Mouse (Mus musculus) kidney, postnatal 0 days (tissue): ENCODE data around the gene C1qc. TPM values are rescaled to one million over a fixed set of nuclear protein-coding genes. Genes with fewer than 3 reads are reported as not detected.

Experiments
- ATAC-seq: fragments of 200-750 bp; cut with Nextera tagmentation; replicated peaks from 2 replicates; pipeline ENCODE4 v1.8.0; 2017; ENCODE audit warnings: low read depth, moderate number of reproducible peaks, moderate TSS enrichment, moderate library complexity; ENCODE audit not compliant: low FRiP score
- DNase-seq: peaks from one replicate; pipeline ENCODE4 v3.0.0-alpha.2; 2016; ENCODE audit warnings: low spot score
- H3K27ac ChIP-seq: fragments of 300-500 bp; sonication (generic); 2 replicates; pipeline ENCODE4 v1.5.1; 2014; ENCODE audit warnings: mild to moderate bottlenecking
- H3K27me3 ChIP-seq: fragments of 300-500 bp; sonication (generic); 2 replicates; pipeline ENCODE4 v1.6.1; 2014; ENCODE audit warnings: low read length, mixed read lengths; ENCODE audit not compliant: insufficient read depth
- H3K36me3 ChIP-seq: fragments of 300-500 bp; sonication (generic); 2 replicates; pipeline ENCODE4 v1.6.1; 2014; ENCODE audit warnings: low read length, mixed read lengths; ENCODE audit not compliant: insufficient read depth
- H3K4me1 ChIP-seq: fragments of 300-500 bp; sonication (generic); replicated peaks from 2 replicates; pipeline ENCODE4 v1.6.1; 2014; ENCODE audit warnings: antibody characterized with exemption, low read length, mixed read lengths; ENCODE audit not compliant: insufficient read depth
- H3K4me2 ChIP-seq: fragments of 300-500 bp; sonication (generic); 2 replicates; pipeline ENCODE4 v1.6.1; 2014; ENCODE audit warnings: mild to moderate bottlenecking, low read length, moderate library complexity, mixed read lengths
- H3K4me3 ChIP-seq: fragments of 300-500 bp; sonication (generic); replicated peaks from 2 replicates; pipeline ENCODE4 v1.5.1; 2014; ENCODE audit warnings: low read depth, low read length
- H3K9ac ChIP-seq: fragments of 300-500 bp; sonication (generic); 2 replicates; pipeline ENCODE4 v1.6.1; 2014; ENCODE audit warnings: low read depth, low read length
- H3K9me3 ChIP-seq: fragments of 300-500 bp; sonication (generic); replicated peaks from 2 replicates; pipeline ENCODE4 v1.6.1; 2016; ENCODE audit warnings: low read length, inconsistent platforms, mixed read lengths
- CTCF ChIP-seq: IDR thresholded peaks from 2 replicates; pipeline ENCODE4 v1.5.1; 2016; ENCODE audit warnings: antibody characterized with exemption, low read depth, mild to moderate bottlenecking, moderate library complexity
- WGBS: fragments of 180-500 bp; shearing (Covaris S2); extraction: QIAGEN DNeasy Blood & Tissue Kit; methylation state at CpG from one replicate; pipeline ENCODE4 v1.1.7; 2014; 5-methylcytosine and 5-hydroxymethylcytosine counted together
- polyA plus RNA-seq: library from polyadenylated mRNA; unstranded; fragments of >200 nt; fragmentation: Nextera tagmentation; extraction: Ambion mirVana; gene quantifications from 2 replicates; pipeline ENCODE4 v1.2.1, GENCODE M21; 2015

Gene C1qc
- polyA plus RNA-seq, 1 experiment from 2014 or later = 34.6 TPM

GRCm38 (mm10) chr4:136912841-136913240 is 20.0 kb upstream of the C1qc start:
- Histone ChIP-seq H3K36me3 (no peaks in the 10 kb centered on the region), H3K4me1 (no peaks in the 10 kb centered on the region), H3K9me3 (no peaks in the 10 kb centered on the region), H3K27ac (no peak overlapping the region), H3K9ac (no peak overlapping the region), H3K27me3 (peaks cover 17% of the 10 kb centered on the region; the same call in 1 of the 2 replicates), H3K4me3 (no peak overlapping the region), H3K4me2 (no peak overlapping the region)
- 11% methylated on average over 9 of the region's 9 CpGs for WGBS
- no peak for ATAC-seq
- DNase-seq = no peak
- no peak for TF ChIP-seq CTCF

- H3K9me3 ChIP-seq = no peaks in the 10 kb centered on the region
- no peak overlapping the region for H3K4me2 ChIP-seq
- WGBS = 29% methylated on average over 9 of the region's 9 CpGs
- H3K27ac ChIP-seq = no peak overlapping the region
- peaks cover 17% of the 10 kb centered on the region; the same call in 1 of the 2 replicates for H3K27me3 ChIP-seq
- no peak overlapping the region for H3K9ac ChIP-seq
- DNase-seq (no peak), ATAC-seq (no peak)
- H3K4me1 ChIP-seq = no peaks in the 10 kb centered on the region
- H3K4me3 ChIP-seq = no peak overlapping the region
- TF ChIP-seq CTCF = no peak
- H3K36me3 ChIP-seq = no peaks in the 10 kb centered on the region
Observed at GRCm38 (mm10) chr4:136911804-136912203, 18.9 kb upstream of the C1qc start.

GRCm38 (mm10) chr4:136911211-136911646 is 18.4 kb upstream of the C1qc start:
- H3K4me1 ChIP-seq = no peaks in the 10 kb centered on the region
- H3K4me2 ChIP-seq = no peak overlapping the region
- H3K36me3 ChIP-seq = no peaks in the 10 kb centered on the region
- H3K4me3 ChIP-seq = no peak overlapping the region
- no peak for DNase-seq
- H3K9me3 ChIP-seq = no peaks in the 10 kb centered on the region
- no peak for ATAC-seq
- WGBS = 2% methylated on average over 17 of the region's 17 CpGs
- no peak overlapping the region for H3K9ac ChIP-seq
- H3K27me3 ChIP-seq = peaks cover 17% of the 10 kb centered on the region; the same call in 1 of the 2 replicates
- no peak overlapping the region for H3K27ac ChIP-seq
- TF ChIP-seq CTCF = no peak

GRCm38 (mm10) chr4:136907809-136908208 is 14.9 kb upstream of the C1qc start:
- Histone ChIP-seq H3K27me3 (peaks cover 30% of the 10 kb centered on the region), H3K4me2 (no peak overlapping the region), H3K9ac (no peak overlapping the region), H3K4me3 (no peak overlapping the region), H3K4me1 (no peaks in the 10 kb centered on the region), H3K36me3 (no peaks in the 10 kb centered on the region), H3K27ac (no peak overlapping the region), H3K9me3 (no peaks in the 10 kb centered on the region)
- no peak for ATAC-seq
- DNase-seq = no peak
- TF ChIP-seq CTCF = no peak

GRCm38 (mm10) chr4:136907033-136907432 is 14.2 kb upstream of the C1qc start:
- Histone ChIP-seq H3K9me3 (no peaks in the 10 kb centered on the region), H3K27ac (no peak overlapping the region), H3K9ac (no peak overlapping the region), H3K27me3 (peaks cover 27% of the 10 kb centered on the region), H3K4me2 (no peak overlapping the region), H3K4me3 (no peak overlapping the region), H3K4me1 (no peaks in the 10 kb centered on the region), H3K36me3 (no peaks in the 10 kb centered on the region)
- TF ChIP-seq CTCF = peak; percentile 91
- DNase-seq (peak; percentile 88), ATAC-seq (peak; percentile 33; the same call in 1 of the 2 replicates)
- WGBS = 13% methylated on average over 7 of the region's 7 CpGs

- Histone ChIP-seq H3K27me3 (peaks cover 21% of the 10 kb centered on the region), H3K4me1 (no peaks in the 10 kb centered on the region), H3K4me3 (0 out of 2 replicates have a peak overlapping the region, but pooled peaks have one; percentile 4), H3K9me3 (no peaks in the 10 kb centered on the region), H3K9ac (no peak overlapping the region), H3K27ac (no peak overlapping the region), H3K36me3 (no peaks in the 10 kb centered on the region), H3K4me2 (no peak overlapping the region)
- no peak for TF ChIP-seq CTCF
- WGBS = 2% methylated on average over 23 of the region's 23 CpGs
- DNase-seq (peak; percentile 12), ATAC-seq (no peak)
Observed at GRCm38 (mm10) chr4:136904767-136905539, 12.1 kb upstream of the C1qc start.
